Mouse (Mus musculus): ENCODE measurements at regions not wholly inside any gene's neighbourhood (a gene's known extent, or its start where the extent isn't known, plus 50 kb on each side); places are given as distances from the start of the nearest gene placed in this dataset.
A peak's percentile ranks its signal among the peaks of the same experiment; 100 is the strongest.

DNA sequence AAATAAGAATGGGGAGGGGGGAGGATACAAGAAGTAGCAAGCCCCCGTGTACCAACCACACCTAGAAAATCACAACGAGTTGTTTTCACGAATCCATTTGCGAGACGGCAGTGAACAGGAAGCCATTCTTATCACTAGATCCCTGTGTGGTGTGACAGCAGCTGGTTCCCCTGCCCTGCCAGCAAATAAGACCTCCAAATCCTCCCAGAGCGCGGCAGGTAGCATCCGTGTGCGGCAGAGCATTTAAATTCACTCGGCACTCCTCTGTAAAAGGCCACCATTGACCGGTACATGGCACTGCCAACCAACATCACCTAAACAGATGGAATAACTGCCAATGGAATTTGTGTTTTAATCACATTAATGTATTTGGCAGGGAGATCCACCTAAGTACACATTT, 77.9 kb upstream of the Pmfbp1 start:
- dilution Hi-C loops (cut with MboI; ENCODE audit: extremely low pct_ligation_motif_present, extremely low pct_unique_long_range_greater_than_20kb, low sequenced_read_pairs): no loop called here
- peaks cover 7% of the 10 kb centered on the region for H3K9me3 ChIP-seq (replicated peaks; ENCODE audit: low read length)

DNA sequence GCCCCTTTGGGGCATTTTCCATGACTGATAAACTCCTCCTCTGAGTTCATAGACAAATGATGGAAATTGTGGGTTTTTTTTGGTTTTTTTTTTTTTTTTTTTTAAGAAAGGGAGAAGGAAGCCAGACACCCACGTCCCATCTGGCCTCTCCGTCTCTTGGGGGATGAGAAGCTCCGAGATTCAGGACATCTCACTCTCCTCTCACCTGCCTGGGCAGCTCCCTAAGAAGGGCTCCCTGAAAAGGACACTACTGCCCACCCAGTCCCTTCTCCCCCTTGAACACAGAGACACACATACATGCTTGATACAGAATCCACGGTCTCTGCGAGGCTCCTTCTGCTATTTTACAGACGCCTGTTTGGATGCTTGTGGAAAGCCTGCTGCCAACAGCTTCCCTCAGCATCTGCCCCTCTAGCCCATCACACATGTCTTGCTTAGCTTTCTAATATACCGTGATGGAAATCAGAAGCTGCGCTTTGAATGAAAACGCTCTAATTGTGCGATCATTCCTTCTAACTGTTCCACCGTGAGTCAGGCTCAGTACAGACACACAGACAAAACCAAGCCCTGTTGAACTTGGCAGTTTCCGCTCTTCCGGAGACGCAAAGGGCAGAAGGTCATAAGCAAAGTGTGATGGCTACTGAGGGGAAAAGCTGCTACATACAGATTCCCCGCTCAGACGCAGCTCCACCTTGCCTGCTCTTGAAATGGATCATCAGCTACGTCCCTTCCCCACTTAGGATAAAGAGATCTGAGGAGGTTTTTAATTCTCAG, 77.3 kb upstream of the Pmfbp1 start:
- Histone ChIP-seq H3K9me3 (replicated peaks; ENCODE audit: low read length) (peaks cover 7% of the 10 kb centered on the region), H3K27me3 (replicated peaks) (no peaks in the 10 kb centered on the region), H3K79me2 (replicated peaks; ENCODE audit: control insufficient read depth, extremely low read depth, insufficient read depth, poor library complexity, severe bottlenecking) (no peaks in the 10 kb centered on the region), H3K4me3 (replicated peaks in 1 of 3; ENCODE audit: low read depth in 2 of 3, low read length in 2 of 3, poor library complexity in 1 of 3) (peak overlapping the region in 2 of 3 experiments; percentile 17 to 39), H3K4me1 (ENCODE audit: control insufficient read depth in 1 of 2, insufficient read depth in 2 of 2) (peaks cover 2 to 51% of the 10 kb centered on the region in 2 experiments; a peak in 2 of 4 replicates), H3K36me3 (replicated peaks in 1 of 2; ENCODE audit: control insufficient read depth in 1 of 2, insufficient read depth in 1 of 2, low read length in 1 of 2) (no peaks in the 10 kb centered on the region), H3K9ac (ENCODE audit: insufficient read depth, low read depth) (peak overlapping the region; percentile 42; the same call in 1 of the 2 replicates), H3K4me2 (ENCODE audit: insufficient read depth, low read depth, poor library complexity, severe bottlenecking) (peak overlapping the region; percentile 92), H3K27ac (ENCODE audit: insufficient read depth, low read depth) (no peak overlapping the region)
- DNase-seq (ENCODE audit: extremely low read depth): peak; percentile 64
- TF ChIP-seq POLR2A (IDR thresholded peaks at IDR 0.05; ENCODE audit: low read depth, low read length) (no peak), PAX5 (IDR thresholded peaks at IDR 0.05; ENCODE audit: low read length) (no peak), E2F4 (IDR thresholded peaks at IDR 0.05; ENCODE audit: insufficient replicate concordance, low read depth, low read length) (no peak), HCFC1 (IDR thresholded peaks at IDR 0.05; ENCODE audit: low read depth, low read length) (no peak), POLR2AphosphoS2 (IDR thresholded peaks at IDR 0.05; ENCODE audit: low read depth, low read length) (no peak), GABPA (IDR thresholded peaks at IDR 0.05; ENCODE audit: insufficient replicate concordance, low read depth, low read length) (no peak), NELFE (IDR thresholded peaks at IDR 0.05; ENCODE audit: low read depth, low read length) (no peak), ZC3H11A (IDR thresholded peaks at IDR 0.05; ENCODE audit: low read depth, low read length) (no peak), KAT2A (IDR thresholded peaks at IDR 0.05; ENCODE audit: insufficient replicate concordance, low read length) (no peak), EP300 (IDR thresholded peaks at IDR 0.05; ENCODE audit: low read length) (peak; percentile 57; the same call in 1 of the 2 replicates), IRF4 (IDR thresholded peaks at IDR 0.05; ENCODE audit: low read depth, low read length) (peak; percentile 8; the same call in 1 of the 2 replicates), RCOR1 (conservative IDR thresholded peaks at IDR 0.05; ENCODE audit: low read depth, low read length) (no peak), ELF1 (IDR thresholded peaks at IDR 0.05; ENCODE audit: low read depth, low read length) (no peak; the same call in 1 of the 2 replicates), ETS1 (conservative IDR thresholded peaks at IDR 0.05; ENCODE audit: low read depth, low read length) (no peak), CHD1 (IDR thresholded peaks at IDR 0.05; ENCODE audit: low read depth, low read length) (no peak), ZMIZ1 (IDR thresholded peaks at IDR 0.05; ENCODE audit: low read depth, low read length) (no peak), UBTF (IDR thresholded peaks at IDR 0.05; ENCODE audit: low read depth, low read length) (0 out of 2 replicates have a peak, but pooled peaks have one; percentile 28), JUN (IDR thresholded peaks at IDR 0.05; ENCODE audit: insufficient read depth, low read depth, low read length) (no peak), USF1 (IDR thresholded peaks at IDR 0.05; ENCODE audit: low read depth, low read length) (no peak), ZNF384 (IDR thresholded peaks at IDR 0.05; ENCODE audit: low read depth, low read length) (peak; percentile 87), TBP (conservative IDR thresholded peaks at IDR 0.05; ENCODE audit: low read depth, low read length) (no peak)
- dilution Hi-C loops (cut with MboI; ENCODE audit: extremely low pct_ligation_motif_present, extremely low pct_unique_long_range_greater_than_20kb, low sequenced_read_pairs): no loop called here
- in situ Hi-C loops (cut with MboI; ENCODE audit: low pct_ligation_motif_present, low pct_unique_long_range_greater_than_20kb, low sequenced_read_pairs): no loop called here

More for the DNA sequence above, 77.9 kb upstream of the Pmfbp1 start:
- Histone ChIP-seq H3K4me2 (ENCODE audit: insufficient read depth, low read depth, poor library complexity, severe bottlenecking) (no peak overlapping the region), H3K36me3 (replicated peaks in 1 of 2; ENCODE audit: control insufficient read depth in 1 of 2, insufficient read depth in 1 of 2, low read length in 1 of 2) (no peaks in the 10 kb centered on the region), H3K79me2 (replicated peaks; ENCODE audit: control insufficient read depth, extremely low read depth, insufficient read depth, poor library complexity, severe bottlenecking) (no peaks in the 10 kb centered on the region), H3K4me3 (replicated peaks in 1 of 3; ENCODE audit: low read depth in 2 of 3, low read length in 2 of 3, poor library complexity in 1 of 3) (no peak overlapping the region), H3K27ac (ENCODE audit: insufficient read depth, low read depth) (no peak overlapping the region), H3K27me3 (replicated peaks) (no peaks in the 10 kb centered on the region), H3K4me1 (ENCODE audit: control insufficient read depth in 1 of 2, insufficient read depth in 2 of 2) (peaks cover 2 to 51% of the 10 kb centered on the region in 2 experiments; a peak in 2 of 4 replicates), H3K9ac (ENCODE audit: insufficient read depth, low read depth) (no peak overlapping the region)
- in situ Hi-C loops (cut with MboI; ENCODE audit: low pct_ligation_motif_present, low pct_unique_long_range_greater_than_20kb, low sequenced_read_pairs): no loop called here
- no peak for DNase-seq (ENCODE audit: extremely low read depth)
- TF ChIP-seq GABPA (IDR thresholded peaks at IDR 0.05; ENCODE audit: insufficient replicate concordance, low read depth, low read length) (no peak), MAX (IDR thresholded peaks at IDR 0.05; ENCODE audit: low read length) (no peak), MXI1 (IDR thresholded peaks at IDR 0.05; ENCODE audit: low read depth, low read length) (no peak)

Measured in CH12.LX (cell line).